Mouse (Mus musculus) forebrain, embryonic 12.5 days (tissue): Measurements from ENCODE around the gene Shpk. TPM values are rescaled to one million over a fixed set of nuclear protein-coding genes. Genes with fewer than 3 reads are reported as not detected.

Experiments used
- ATAC-seq: fragments of 200-750 bp; cut with Nextera tagmentation; 2 replicates; pipeline ENCODE4 v1.8.0; 2017; ENCODE audit warnings: moderate TSS enrichment; ENCODE audit not compliant: low FRiP score
- H3K27ac ChIP-seq: fragments of 300-500 bp; sonication (generic); 2 replicates; pipeline ENCODE4 v1.5.1; 2016; ENCODE audit warnings: mild to moderate bottlenecking
- H3K27me3 ChIP-seq: fragments of 300-500 bp; sonication (generic); 2 replicates; pipeline ENCODE4 v1.6.1; 2016; ENCODE audit warnings: mild to moderate bottlenecking
- H3K36me3 ChIP-seq: fragments of 300-500 bp; sonication (generic); replicated peaks from 2 replicates; pipeline ENCODE4 v1.6.1; 2016; ENCODE audit warnings: mild to moderate bottlenecking
- H3K4me1 ChIP-seq: fragments of 300-500 bp; sonication (generic); 2 replicates; pipeline ENCODE4 v1.6.1; 2016
- H3K4me2 ChIP-seq: fragments of 300-500 bp; sonication (generic); 2 replicates; pipeline ENCODE4 v1.6.1; 2016; ENCODE audit warnings: mild to moderate bottlenecking, moderate library complexity
- H3K4me3 ChIP-seq: fragments of 300-500 bp; sonication (generic); replicated peaks from 2 replicates; pipeline ENCODE4 v1.5.1; 2016; ENCODE audit warnings: mild to moderate bottlenecking
- H3K9ac ChIP-seq: fragments of 300-500 bp; sonication (generic); 2 replicates; pipeline ENCODE4 v1.6.1; 2016; ENCODE audit warnings: mild to moderate bottlenecking
- H3K9me3 ChIP-seq: fragments of 300-500 bp; sonication (generic); 2 replicates; pipeline ENCODE4 v1.6.1; 2016
- whole genome bisulfite sequencing: fragments of 180-500 bp; shearing (Covaris S2); methylation state at CpG from one replicate; pipeline ENCODE4 v1.1.7; 2016; 5-methylcytosine and 5-hydroxymethylcytosine counted together
- polyA plus RNA-seq: library from polyadenylated mRNA; unstranded; fragments of >200 nt; fragmentation: Nextera tagmentation; extraction: Ambion mirVana; gene quantifications from 2 replicates; pipeline ENCODE4 v1.2.1, GENCODE M21; 2016

Shpk gene
- polyA plus RNA-seq, 1 experiment from 2014 or later = 1.1 TPM

DNA sequence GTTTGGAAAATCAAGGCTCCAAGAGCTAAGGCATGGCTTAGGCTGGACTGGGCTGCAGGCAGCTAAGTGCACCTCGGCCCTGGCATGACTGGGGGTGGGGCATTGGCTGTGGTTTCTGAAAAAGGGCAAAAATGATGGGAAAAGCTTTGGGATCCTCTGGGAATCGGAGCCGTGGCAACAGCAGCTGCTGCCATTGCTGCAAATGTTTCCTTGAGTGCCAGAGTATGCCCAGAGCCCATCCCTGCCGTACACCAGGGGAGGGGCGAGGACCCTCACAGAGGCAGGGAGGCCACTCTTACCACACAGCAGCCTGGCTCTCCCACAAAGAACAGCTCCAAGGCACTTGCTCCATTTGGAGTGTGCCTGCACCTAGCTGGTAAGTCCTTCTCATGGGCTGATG lies 34.7 kb downstream of the Shpk start, which contains the start of gene Trpv1:
Gene Trpv1 (plus strand): TSS at position 301 of the 400 bp plus-strand sequence.
- Histone ChIP-seq H3K4me2 (no peak within 1 kb of the TSS), H3K36me3 (no peaks in the 10 kb centered on the region), H3K4me1 (no peaks in the 10 kb centered on the region), H3K27ac (no peak within 1 kb of the TSS), H3K9ac (no peak within 1 kb of the TSS), H3K4me3 (no peak within 1 kb of the TSS), H3K27me3 (no peaks in the 10 kb centered on the region), H3K9me3 (peaks cover 1% of the 10 kb centered on the region; the same call in 1 of the 2 replicates)
- 84% methylated on average over 5 of the region's 5 CpGs for WGBS
- no peak for ATAC-seq

DNA sequence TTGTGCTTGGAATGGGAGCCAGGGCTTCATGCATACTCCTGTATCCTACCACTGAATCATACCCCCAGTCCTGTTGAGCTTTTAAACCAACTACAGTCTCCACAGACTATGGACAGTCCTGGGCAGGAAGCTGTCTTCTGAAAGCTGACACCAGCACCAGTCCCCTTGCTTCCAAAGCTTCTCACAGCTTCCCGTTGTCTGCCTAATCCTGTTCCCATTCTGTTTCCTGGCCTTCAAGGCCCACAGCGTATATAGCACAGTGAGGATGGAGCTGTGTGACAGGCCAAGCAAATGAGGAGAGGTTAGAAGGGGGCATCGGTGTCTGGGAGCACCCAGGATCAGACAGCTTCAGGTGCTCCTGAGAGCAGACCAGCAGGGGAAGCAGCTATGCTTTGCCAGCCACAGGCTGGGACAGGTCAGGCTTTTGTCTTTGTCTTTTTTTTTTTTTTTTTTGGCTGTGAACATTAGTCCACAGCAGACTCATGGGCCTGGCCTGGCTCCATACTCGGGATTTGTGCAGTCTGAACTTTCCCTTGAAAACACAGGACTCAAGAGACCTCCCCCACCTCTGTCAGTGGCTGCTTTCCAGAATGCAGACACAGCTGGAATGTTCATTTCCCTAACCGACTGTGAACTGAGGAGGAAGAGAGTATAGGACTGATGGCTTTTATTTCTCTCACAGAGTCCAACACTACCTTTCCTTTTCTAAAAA lies 36.9 kb downstream of the Shpk start:
- H3K4me1 ChIP-seq = no peaks in the 10 kb centered on the region
- no peak for ATAC-seq
- WGBS = 53% methylated on average over 5 of the region's 5 CpGs
- no peaks in the 10 kb centered on the region for H3K9me3 ChIP-seq
- no peak overlapping the region for H3K4me3 ChIP-seq
- H3K9ac ChIP-seq = no peak overlapping the region
- no peak overlapping the region for H3K4me2 ChIP-seq
- H3K27me3 ChIP-seq = no peaks in the 10 kb centered on the region
- H3K27ac ChIP-seq = no peak overlapping the region
- no peaks in the 10 kb centered on the region for H3K36me3 ChIP-seq

DNA sequence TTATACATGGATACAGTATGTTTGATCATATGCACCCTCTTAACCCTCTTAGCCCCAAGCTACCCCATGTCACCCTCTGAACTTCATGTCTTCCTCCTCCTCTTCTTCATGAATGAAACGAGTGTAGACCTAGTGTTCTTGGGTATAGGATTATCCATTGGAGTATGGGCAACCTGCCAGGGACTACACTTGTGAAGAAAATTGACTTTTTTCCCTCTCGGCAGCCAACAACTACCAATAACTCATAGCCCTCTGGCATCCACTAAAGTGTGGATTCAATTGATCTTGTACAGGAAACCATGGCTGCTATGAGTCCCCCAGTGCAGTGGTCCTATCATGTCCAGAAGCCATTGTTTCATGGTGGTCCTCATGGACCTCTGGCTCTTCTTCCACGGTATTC lies 37.5 kb downstream of the Shpk start:
- Histone ChIP-seq H3K27me3 (no peaks in the 10 kb centered on the region), H3K4me2 (no peak overlapping the region), H3K36me3 (no peaks in the 10 kb centered on the region), H3K27ac (no peak overlapping the region), H3K9ac (no peak overlapping the region), H3K4me3 (no peak overlapping the region), H3K9me3 (no peaks in the 10 kb centered on the region), H3K4me1 (no peaks in the 10 kb centered on the region)
- WGBS = 80% methylated on average over 3 of the region's 3 CpGs
- no peak for ATAC-seq

DNA sequence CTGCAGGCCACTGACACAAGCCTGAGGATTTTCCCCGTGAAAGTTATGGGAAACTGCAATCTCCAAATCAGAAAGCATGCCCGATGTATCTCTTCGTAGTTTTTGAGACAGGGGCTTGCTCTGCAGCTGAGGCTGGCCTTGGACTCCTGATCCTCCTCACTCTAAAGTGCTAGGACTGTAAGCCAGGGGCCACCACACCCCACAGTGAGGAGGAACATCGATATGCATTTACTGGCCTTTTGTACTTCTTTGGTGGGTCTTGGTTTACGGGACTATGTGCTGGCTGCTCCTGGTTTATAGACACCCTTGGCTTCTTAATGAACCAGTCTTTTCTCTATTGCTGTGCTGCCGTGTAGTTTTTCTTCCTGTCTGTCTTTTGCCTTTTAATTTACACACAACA lies 42.9 kb downstream of the Shpk start:
- Histone ChIP-seq H3K4me3 (no peak overlapping the region), H3K9me3 (no peaks in the 10 kb centered on the region), H3K27ac (no peak overlapping the region), H3K4me1 (no peaks in the 10 kb centered on the region), H3K36me3 (no peaks in the 10 kb centered on the region), H3K9ac (no peak overlapping the region), H3K4me2 (no peak overlapping the region), H3K27me3 (no peaks in the 10 kb centered on the region)
- WGBS = 89% methylated on average over 6 of the region's 6 CpGs
- ATAC-seq = no peak

DNA sequence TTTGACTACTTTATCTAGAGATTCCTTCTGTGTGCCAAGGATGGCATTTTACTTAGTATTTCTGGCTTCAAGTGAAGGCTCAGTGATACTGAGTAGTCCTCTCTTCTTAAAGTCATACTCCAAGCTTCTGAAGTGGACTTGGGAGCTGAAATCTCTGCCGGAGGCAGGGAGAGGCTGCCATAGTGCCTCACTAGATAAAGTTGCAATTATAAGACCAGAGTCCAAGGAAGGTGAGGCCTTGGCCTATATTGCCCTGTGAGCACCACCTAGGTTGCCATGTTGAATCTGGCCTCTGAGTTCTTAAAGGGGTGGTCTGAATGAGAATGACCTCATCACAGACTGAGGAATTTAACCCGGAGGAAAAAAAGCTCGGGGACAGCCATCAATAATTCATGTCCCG lies 43.5 kb downstream of the Shpk start:
- ATAC-seq = no peak
- Histone ChIP-seq H3K9me3 (no peaks in the 10 kb centered on the region), H3K9ac (no peak overlapping the region), H3K4me3 (no peak overlapping the region), H3K27ac (no peak overlapping the region), H3K36me3 (no peaks in the 10 kb centered on the region), H3K27me3 (no peaks in the 10 kb centered on the region), H3K4me2 (no peak overlapping the region), H3K4me1 (no peaks in the 10 kb centered on the region)
- WGBS = 90% methylated on average over 4 of the region's 4 CpGs

DNA sequence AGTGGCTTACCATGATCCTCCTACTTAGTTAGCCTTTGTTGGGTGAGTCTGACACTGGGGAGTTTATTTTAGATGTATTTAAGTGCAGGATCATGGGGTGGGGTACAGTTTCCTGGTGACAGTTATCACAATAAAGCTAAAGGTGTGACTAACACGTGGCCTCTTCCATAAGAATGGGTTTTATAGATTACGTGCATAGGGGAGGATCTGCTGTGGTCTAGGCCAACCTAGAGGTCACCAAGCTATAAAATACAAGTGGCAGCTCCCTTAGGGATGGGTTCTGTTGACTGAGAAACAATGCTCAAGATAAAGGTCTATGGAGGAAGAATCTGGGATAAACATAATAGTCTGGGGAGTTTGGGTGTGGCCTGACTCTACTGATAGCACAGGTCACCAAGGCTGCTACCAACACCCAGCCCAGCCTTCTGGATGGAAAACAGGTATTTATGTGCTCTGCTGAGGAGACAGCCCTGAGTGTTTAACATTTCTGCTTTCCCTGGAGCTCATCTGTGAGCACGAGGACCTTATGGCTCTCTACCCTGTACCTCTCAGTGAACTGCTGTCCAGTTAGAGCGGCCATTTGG lies 58.2 kb downstream of the Shpk start:
- H3K4me3 ChIP-seq = no peak overlapping the region
- 83% methylated on average over 4 of the region's 4 CpGs for WGBS
- ATAC-seq = no peak

DNA sequence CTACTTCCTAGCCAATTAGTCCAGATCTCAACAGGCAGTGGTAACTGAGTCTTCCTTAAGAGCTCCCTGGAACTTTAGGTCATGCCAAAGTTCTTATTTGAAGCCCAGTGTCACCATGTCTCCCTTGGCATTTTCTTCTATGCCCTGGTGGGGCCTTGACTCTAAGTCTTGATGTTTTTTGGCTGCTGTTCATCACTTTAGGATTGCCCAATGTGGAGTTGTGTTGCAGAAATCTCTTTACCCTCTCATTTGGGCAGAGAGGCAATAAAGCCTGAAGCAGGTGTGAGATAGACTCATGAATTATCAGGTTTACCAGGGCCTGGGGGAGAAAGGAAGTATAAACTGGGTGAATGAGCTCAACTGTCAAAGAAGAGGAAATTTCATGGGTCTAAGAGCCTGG lies 59.4 kb downstream of the Shpk start:
- H3K36me3 ChIP-seq = no peaks in the 10 kb centered on the region
- no peak for ATAC-seq

More for the DNA sequence above, 58.2 kb downstream of the Shpk start:
- no peaks in the 10 kb centered on the region for H3K27me3 ChIP-seq
- H3K27ac ChIP-seq = no peak overlapping the region
- no peaks in the 10 kb centered on the region for H3K36me3 ChIP-seq
- no peaks in the 10 kb centered on the region for H3K4me1 ChIP-seq
- H3K4me2 ChIP-seq = no peak overlapping the region
- no peaks in the 10 kb centered on the region for H3K9me3 ChIP-seq
- H3K9ac ChIP-seq = no peak overlapping the region

DNA sequence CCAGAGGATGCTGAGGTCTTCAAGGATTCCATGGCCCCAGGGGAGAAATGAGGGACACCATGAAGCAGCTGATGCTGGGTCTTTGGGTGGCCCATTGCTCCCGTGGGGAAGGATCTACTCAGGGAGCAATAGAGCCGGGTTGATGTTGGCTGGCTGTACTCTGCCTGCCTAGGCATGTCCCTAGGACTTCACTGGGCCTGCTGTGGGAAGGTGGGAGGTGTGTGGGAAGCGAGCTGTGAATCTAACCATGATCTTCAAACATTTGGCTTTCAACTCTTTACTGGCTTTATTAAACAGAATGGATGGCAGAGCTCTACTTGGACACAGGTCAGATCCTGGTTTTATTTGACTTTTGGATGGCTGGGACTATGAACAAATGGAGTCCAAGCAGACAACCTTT lies 61.2 kb downstream of the Shpk start:
- H3K27me3 ChIP-seq = no peaks in the 10 kb centered on the region
- no peak overlapping the region for H3K4me3 ChIP-seq
- ATAC-seq = no peak
- no peaks in the 10 kb centered on the region for H3K36me3 ChIP-seq
- no peak overlapping the region for H3K9ac ChIP-seq
- H3K4me2 ChIP-seq = no peak overlapping the region
- no peaks in the 10 kb centered on the region for H3K4me1 ChIP-seq
- no peak overlapping the region for H3K27ac ChIP-seq
- 72% methylated on average over 3 of the region's 3 CpGs for WGBS
- no peaks in the 10 kb centered on the region for H3K9me3 ChIP-seq

More for the DNA sequence above, 59.4 kb downstream of the Shpk start:
- Histone ChIP-seq H3K27me3 (no peaks in the 10 kb centered on the region), H3K4me2 (no peak overlapping the region), H3K4me1 (no peaks in the 10 kb centered on the region), H3K9ac (no peak overlapping the region), H3K27ac (no peak overlapping the region), H3K4me3 (no peak overlapping the region), H3K9me3 (no peaks in the 10 kb centered on the region)

DNA sequence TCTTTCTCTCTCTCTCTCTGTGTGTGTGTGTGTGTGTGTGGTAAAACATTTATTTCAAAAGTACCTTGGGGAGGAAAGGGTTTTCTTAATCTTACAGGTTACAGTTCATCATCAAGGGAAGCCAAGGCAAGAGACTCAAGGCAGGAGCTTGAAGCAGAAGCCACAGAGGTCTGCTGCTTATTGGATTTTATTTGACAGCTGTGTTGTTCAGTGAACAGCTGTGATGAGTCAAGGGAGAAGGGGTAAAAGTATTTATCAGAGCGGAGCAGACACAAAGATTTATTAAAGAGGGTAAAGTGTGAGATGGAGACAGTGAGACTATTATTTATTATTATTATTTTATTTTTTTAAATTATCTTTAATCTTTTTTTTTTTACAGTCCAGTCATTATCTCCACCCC lies 62.1 kb downstream of the Shpk start:
- no peak for ATAC-seq
- WGBS = 89% methylated on average over 1 of the region's 1 CpGs
- H3K36me3 ChIP-seq = no peaks in the 10 kb centered on the region

DNA sequence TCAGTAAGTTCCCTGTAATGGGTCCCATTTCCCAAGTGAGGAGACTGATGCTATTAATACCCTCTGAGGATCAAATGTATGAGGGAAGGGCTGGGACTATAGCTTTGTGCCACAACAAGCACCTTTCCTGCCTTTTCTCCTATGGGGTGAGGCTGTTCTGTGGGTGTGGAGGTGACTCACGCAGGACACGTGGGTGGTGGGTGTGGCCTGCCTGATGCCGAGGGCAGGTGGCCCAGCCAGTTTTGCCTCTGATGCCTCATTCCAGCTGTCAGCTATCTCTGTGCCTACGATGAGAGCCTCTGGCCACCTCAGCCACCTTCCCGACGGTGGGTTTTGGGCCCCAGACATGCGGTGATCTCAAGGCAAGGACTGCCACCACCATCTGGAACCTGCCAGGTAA lies 68.0 kb downstream of the Shpk start, which contains the start of gene Trpv3:
Gene Trpv3 (plus strand): TSS at position 122 of the 400 bp plus-strand sequence.
- H3K4me2 ChIP-seq = no peak within 1 kb of the TSS
- no peaks in the 10 kb centered on the region for H3K9me3 ChIP-seq
- no peaks in the 10 kb centered on the region for H3K36me3 ChIP-seq
- H3K9ac ChIP-seq = no peak within 1 kb of the TSS
- no peak within 1 kb of the TSS for H3K27ac ChIP-seq
- ATAC-seq = no peak
- no peak within 1 kb of the TSS for H3K4me3 ChIP-seq
- WGBS = 85% methylated on average over 7 of the region's 7 CpGs
- no peaks in the 10 kb centered on the region for H3K4me1 ChIP-seq
- no peaks in the 10 kb centered on the region for H3K27me3 ChIP-seq

More for the DNA sequence above, 62.1 kb downstream of the Shpk start:
- Histone ChIP-seq H3K9me3 (no peaks in the 10 kb centered on the region), H3K4me2 (no peak overlapping the region), H3K4me1 (no peaks in the 10 kb centered on the region), H3K27me3 (no peaks in the 10 kb centered on the region), H3K4me3 (no peak overlapping the region), H3K9ac (no peak overlapping the region), H3K27ac (no peak overlapping the region)

Other genes starting within 250 kb of the Shpk start
- gene Atp2a3, start 238.3 kb upstream of the Shpk start, polyA plus RNA-seq = 0.60 and 0.68 TPM in 2 replicates
- gene P2rx1, start 200.4 kb upstream of the Shpk start, polyA plus RNA-seq = 0.52 and 0.74 TPM in 2 replicates
- gene Camkk1, start 180.5 kb upstream of the Shpk start, polyA plus RNA-seq = 9.0 and 9.7 TPM in 2 replicates
- 12.4 and 13.6 TPM in 2 replicates for gene Ncbp3, start 151.7 kb upstream of the Shpk start, polyA plus RNA-seq
- gene Itgae, start 108.9 kb upstream of the Shpk start, polyA plus RNA-seq = 0.37 and 0.38 TPM in 2 replicates
- gene Haspin, start 61.2 kb upstream of the Shpk start, polyA plus RNA-seq = 18.5 and 19.1 TPM in 2 replicates
- gene P2rx5, start 39.0 kb upstream of the Shpk start, polyA plus RNA-seq = 0.27 and 0.42 TPM in 2 replicates
- 123 and 129 TPM in 2 replicates for gene Emc6, start 22.4 kb upstream of the Shpk start, polyA plus RNA-seq
- 158 and 163 TPM in 2 replicates for gene Tax1bp3, start 22.4 kb upstream of the Shpk start, polyA plus RNA-seq
- gene Ctns, start 418 bp upstream of the Shpk start, polyA plus RNA-seq = 19.0 and 19.2 TPM in 2 replicates
- gene Trpv1, start 34.8 kb downstream of the Shpk start, polyA plus RNA-seq = not detected in 2 replicates
- gene Trpv3, start 67.9 kb downstream of the Shpk start, polyA plus RNA-seq = 0.04 TPM in 1 of 2 replicates, not detected in the other
- gene Aspa, start 130.1 kb downstream of the Shpk start, polyA plus RNA-seq = 0.33 TPM in 1 of 2 replicates, not detected in the other
- not detected in 2 replicates for gene Gm49340, start 130.3 kb downstream of the Shpk start, polyA plus RNA-seq
- not detected in 2 replicates for gene Spata22, start 130.3 kb downstream of the Shpk start, polyA plus RNA-seq
- 0.24 TPM in 1 of 2 replicates, not detected in the other for gene Olfr20, start 151.3 kb downstream of the Shpk start, polyA plus RNA-seq
- gene Olfr376, start 171.8 kb downstream of the Shpk start, polyA plus RNA-seq = not detected in 2 replicates
- not detected in 2 replicates for gene Olfr1, start 200.2 kb downstream of the Shpk start, polyA plus RNA-seq
- not detected in 2 replicates for gene Olfr378, start 229.0 kb downstream of the Shpk start, polyA plus RNA-seq